Mouse (Mus musculus) kidney, postnatal 14 days (tissue): ENCODE measurements around the gene Rps6kb2.

Experiments used
- DNase-seq: peaks from one replicate; pipeline ENCODE4 v3.0.0; 2022; ENCODE audit warnings: mixed read lengths

The Rps6kb2 gene

DNA sequence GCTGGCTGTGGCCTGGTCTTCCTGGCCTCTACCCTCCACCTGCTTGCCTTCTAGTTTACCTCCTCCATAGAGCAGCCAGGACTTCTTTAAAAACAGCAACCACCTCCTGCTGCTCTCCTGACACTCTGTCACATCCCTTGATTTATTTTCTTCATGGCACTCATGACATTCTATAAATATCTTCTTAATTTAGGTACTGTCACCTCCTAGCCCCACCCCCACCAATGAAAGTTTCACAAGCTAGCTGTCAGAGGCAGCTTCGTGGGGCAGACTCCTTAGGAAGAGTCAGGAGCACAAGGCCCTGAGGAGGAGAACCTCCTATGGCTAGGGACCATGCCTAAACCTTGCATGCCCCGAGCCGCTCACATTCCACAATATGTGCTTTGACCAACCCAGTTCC lies 24.1 kb upstream of the Rps6kb2 start:
- DNase-seq, result no peak

GRCm38 (mm10) chr19:4184976-4185975 lies 22.1 kb upstream of the Rps6kb2 start:
- no peak for DNase-seq

GRCm38 (mm10) chr19:4183689-4184088 lies 20.5 kb upstream of the Rps6kb2 start:
- DNase-seq, result no peak

DNA sequence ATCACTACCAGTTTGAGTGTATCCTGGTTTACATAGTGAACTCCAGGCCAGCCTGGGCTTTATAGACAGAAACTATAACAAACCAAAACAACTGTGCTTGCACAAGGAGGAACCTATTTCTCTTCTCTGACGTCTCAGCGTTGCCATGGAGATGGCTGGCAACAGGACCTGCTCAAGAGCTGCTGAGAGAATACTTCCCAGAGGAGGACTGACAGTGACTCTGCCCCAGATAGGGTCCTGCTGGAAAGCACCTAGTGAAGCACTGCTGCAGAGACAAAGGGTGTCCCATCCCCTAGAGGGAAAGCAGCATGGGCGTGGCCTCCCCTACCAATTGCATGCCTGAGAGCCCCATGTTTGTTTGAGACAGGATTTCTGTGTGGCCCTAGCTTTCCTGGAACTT lies 18.7 kb upstream of the Rps6kb2 start:
- DNase-seq, result peak; percentile 54

DNA sequence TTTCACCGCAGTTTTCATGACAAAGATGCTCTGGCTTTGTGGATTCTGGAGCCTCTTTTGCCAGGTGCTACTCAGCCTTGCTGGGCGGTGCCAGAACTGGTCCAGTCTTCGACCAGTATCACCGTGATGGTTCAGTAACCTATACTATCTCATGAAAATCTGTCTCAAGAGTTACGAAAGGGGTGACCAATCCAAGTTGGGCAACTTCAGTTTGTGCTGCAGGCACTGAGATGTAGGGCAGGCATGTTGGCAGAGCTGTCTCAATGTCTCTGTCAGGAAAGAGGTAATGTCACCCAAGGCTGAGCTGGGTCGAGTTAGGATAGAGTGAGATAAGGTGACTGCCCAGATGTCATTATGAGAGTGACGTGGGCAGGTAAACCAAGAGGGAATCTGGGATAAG lies 17.3 kb upstream of the Rps6kb2 start:
- DNase-seq, result no peak

DNA sequence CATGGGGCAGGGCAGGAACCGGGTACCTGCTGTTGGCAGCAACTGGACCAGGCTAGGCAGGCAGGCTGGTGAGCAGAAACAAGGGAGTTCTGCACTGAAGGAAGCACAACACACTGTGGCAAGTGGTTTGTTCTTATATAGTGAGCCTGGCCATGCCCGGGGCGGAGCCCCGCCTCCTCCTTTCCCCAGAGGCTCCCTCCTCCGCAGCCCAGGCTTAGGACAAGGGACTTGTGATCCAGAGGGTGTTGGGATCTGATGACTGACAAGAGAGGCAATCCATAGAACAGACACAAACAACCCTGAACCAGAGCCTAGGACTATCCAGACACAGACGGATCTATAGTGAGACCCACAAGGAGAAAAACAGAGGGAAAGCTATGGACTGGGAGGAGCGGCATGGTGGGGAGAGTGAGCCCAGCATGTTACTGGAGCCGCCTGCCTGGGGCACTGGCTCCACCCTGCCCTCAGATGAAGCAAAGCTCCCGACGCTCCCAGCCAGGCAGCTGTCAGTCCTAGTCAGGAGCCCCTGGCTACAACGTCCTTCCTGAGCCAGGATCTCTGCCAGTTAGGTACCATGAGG lies 12.3 kb upstream of the Rps6kb2 start, which contains the start of gene Carns1:
Gene Carns1 (minus strand): TSS at position 112 of the 580 bp plus-strand sequence.
- DNase-seq, result no peak

DNA sequence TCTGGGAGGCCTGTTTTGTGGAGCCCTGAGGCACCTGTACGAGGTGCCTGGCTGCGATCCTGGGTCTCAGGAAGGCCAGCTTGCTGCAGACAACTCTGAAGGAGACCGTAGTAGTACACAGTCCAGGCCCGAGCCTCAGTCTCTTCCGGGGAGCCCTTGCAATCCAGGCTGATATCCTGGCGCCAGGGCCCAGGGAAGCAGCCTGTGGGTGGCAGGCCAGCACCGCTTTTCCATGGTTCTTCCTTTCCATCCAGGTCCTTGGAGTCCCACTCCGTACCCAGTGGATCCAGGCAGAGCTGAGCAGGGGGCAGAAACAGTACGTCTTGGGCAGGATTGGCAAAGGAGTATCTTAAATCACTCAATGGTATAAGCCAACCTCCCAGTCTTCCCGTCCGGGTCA lies 9.8 kb upstream of the Rps6kb2 start:
- DNase-seq, result no peak

DNA sequence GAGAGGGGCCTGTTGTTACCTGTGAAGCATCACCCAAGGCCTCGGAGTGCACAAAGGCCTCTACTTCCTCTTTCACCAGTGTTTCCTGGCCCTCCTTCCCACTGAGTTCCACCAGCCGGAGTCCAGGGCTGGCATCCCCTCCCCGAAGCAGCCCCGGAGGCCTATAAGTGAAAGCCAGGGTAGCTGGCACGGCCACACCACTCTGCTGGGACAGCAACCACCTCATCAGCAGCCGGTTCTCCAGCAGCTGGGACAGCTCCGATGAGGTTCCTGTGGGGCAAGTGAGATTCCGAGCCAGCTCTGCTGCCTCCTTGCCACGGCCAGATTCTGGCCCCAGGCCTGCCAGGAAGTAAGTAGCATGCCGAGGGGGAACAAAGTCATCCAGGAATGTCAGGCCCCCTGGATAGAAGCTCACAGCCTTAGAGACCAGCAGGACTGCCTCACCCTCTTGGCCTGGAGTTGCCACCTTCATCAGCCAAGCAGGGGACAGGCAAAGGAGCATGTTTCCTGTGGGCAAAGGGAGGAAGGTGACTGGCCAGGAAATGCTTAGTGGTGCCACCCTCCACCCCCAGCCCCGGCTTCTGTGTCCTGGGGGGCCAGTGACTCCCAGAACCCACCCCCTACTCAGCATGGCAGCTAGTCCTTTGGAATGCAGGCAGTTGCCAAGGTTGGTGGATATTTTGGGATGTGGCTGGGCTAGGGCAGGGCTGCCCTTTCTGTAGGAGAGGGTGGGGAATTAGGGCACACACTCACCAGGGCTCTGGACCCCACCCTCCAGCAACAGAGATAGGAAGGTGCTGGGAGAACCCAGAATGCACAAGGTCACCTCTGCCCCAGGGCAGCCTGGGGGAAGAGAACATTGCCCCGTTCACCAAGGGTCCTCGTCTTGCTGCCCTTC lies 8.5 kb upstream of the Rps6kb2 start:
- DNase-seq, result no peak

DNA sequence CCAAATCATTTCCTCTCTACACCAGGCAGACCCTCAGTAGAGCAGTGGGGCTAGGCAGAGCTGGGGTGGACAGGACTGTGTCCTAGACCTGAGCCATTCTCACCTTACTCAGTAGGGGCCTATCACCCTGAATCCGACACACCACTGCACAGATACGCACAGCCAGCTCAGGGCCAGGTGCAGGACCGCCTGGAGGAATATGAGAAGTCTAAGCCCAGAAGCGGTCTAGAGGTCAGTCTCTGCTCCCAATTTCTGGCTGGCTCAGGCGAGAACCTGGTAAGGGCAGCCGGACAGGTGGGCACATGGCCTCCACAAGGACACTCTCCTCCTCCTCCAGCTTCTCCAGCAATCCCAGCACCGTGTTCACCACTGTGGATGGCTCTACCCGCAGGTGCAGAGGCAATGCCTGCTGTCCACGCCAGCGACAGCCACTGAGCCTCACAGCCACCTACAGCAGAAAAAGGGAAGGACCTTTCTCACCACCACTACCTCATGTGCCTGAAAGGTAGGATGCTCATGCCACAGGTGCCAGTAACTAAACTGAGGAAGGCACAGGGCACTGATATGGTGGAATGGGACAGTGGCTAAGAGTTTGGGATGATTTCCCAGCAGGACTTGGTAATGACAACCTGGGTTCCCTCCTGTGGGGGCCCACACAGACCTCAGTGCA lies 7.7 kb upstream of the Rps6kb2 start:
- DNase-seq, result no peak

DNA sequence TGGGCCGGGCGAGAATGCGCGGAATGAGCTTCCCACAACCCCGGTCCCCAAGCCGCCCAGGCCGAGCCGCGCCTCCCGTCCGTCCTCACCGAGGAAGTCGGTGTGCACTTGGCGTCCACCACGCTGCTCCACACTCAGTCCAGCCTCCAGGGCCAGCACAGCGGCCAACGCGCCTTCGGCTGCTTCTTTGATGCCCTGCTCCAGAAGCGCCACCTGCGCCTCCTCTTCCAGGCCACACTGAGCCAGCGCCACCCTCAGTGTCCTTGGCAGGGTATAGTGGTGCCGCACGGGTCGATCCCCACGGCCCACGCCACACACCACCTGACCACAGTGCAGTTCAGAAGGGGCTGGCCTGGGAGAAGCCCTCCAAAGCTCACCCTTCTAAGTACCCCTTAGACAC lies 6.7 kb upstream of the Rps6kb2 start:
- no peak for DNase-seq

DNA sequence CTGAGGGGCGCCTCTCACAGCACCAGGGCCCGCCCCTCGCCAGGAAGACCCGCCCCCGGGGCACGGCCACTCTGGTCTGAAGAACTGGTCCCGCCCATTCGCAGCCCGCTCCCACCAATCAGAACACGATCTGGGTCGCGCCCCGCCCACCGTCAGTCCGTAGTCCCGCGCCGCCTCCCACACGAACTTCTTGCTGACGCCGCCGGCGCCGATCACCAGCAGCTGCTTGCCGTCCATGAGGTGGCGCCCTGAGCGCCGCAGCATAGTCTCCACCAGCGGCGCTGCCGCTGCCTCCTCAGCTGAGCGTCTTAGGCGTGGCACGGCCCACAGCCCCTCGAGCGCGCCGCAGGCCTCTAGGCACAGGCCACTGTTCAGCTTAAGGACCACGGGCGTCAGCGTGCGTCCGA lies 6.2 kb upstream of the Rps6kb2 start:
- DNase-seq, result peak; percentile 100

GRCm38 (mm10) chr19:4166678-4167476 lies 3.7 kb upstream of the Rps6kb2 start:
- DNase-seq, result no peak

DNA sequence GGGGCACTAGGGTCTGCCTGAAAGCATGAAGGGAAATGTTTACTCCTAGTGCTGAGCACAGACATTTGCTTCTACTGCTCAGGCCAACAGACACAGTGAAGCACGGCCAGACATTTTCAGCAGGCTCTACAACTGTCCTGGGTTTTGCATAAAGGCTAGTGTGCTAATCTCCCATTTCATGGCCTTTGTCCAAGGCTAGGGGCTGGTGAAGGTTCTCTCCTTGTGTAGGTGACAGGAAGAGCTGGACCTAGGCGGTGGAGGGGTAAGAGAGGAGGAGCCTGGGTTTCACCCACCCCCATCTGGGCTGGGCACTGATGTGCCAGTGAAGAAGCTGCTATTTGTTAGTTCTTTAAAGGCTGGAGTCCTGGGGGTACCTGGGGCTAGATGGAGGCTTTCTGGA lies 1.6 kb upstream of the Rps6kb2 start:
- DNase-seq, result no peak

DNA sequence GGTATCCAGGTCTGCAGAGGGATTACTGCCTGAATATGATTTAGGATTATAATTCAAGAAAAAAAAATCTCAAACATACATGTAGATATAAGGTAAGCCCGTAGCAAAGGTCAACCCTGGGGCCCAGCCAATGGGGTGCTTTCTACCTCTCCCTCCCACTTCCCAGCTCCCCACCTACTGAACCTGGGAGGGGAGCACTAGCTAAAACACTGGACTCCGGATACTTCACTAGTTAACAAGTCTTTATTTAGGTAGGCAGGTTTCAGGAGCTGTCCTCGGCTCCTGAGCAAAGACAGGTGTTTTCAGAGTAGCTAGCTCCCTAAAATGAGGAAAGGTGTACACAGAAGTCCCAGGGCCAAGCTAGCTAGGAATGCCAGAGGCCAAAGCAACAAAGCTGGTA lies 946 bp upstream of the Rps6kb2 start:
- no peak for DNase-seq

DNA sequence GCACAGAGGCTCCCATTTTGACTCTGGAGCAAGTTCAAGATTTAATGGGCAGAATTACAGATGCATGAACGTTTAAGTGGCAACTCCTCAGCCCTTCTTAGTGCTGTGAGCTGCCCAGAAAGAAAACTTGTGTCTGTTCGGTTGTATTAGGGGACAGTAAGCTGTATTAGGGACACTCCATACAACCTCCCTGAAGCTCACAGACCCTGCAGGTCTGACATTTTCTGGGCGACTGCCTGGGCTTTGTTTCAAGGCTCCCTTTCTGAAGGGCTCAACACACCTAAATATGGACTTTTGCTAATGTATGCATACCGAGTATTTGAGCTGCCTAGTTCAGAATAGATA lies 361 bp upstream of the Rps6kb2 start:
- no peak for DNase-seq

- DNase-seq, result no peak
Observed at GRCm38 (mm10) chr19:4159049-4159448, 4.1 kb downstream of the Rps6kb2 start.

DNA sequence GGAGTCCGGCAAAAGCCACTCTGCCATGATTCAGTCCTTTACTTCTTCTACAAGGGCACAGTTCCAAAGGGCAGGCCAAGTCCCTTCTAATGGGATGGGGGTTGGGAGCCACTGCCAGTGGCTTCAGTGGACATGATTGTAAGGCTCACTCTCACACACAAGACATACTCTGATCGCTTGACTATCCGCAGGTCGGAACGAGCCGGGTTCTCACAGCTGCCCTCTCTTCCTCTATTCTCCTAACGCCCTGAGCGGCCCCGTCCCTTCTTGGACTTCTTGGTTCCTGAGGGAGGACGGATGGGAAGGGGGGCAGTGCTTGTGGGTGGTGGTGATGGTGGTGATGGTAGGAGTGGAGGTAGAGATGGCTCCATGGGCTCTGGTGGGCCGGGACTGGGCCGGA lies 6.4 kb downstream of the Rps6kb2 start:
- DNase-seq, result no peak

GRCm38 (mm10) chr19:4156073-4156579 lies 7.0 kb downstream of the Rps6kb2 start:
- no peak for DNase-seq

DNA sequence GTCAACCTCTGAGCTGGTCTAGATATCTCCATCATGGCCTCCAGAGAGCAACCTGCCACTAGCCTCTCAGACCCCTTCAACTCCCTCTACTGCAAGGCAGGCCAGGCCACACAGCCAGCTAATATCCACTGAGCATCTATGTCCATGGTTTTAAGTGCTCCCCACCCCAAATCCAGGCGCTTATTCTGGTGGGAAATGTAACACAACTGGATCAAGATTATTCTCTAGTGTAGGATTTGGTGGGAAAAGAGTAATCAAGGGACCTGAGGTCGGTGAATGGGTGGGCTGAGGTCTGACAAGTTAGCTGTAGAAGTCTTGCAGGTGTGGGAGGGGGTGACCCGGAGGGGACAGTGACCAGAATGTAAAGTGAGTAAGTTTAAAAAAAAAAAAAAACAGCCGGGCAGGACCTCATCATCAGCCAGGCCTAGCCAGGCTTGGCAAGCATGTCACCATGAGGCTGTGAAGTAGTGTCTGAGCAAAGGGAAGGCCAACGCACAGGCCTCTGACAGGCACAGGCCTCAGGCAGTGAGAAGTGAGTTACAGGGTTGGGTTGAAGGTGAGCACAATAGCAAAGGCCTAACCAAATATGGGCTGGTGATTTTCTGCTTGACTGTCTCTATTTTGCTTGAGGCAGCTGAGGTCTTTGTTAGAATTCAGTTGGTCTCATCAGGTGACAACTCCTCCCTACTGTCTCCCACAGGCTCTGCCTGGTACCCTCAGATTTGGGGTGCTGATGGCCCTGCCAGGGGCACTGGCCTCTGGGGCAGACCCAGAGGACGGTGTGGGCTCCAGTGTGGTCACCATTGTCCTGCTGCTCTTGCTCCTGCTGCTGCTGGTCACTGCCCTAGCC lies 7.7 kb downstream of the Rps6kb2 start:
- DNase-seq, result no peak

DNA sequence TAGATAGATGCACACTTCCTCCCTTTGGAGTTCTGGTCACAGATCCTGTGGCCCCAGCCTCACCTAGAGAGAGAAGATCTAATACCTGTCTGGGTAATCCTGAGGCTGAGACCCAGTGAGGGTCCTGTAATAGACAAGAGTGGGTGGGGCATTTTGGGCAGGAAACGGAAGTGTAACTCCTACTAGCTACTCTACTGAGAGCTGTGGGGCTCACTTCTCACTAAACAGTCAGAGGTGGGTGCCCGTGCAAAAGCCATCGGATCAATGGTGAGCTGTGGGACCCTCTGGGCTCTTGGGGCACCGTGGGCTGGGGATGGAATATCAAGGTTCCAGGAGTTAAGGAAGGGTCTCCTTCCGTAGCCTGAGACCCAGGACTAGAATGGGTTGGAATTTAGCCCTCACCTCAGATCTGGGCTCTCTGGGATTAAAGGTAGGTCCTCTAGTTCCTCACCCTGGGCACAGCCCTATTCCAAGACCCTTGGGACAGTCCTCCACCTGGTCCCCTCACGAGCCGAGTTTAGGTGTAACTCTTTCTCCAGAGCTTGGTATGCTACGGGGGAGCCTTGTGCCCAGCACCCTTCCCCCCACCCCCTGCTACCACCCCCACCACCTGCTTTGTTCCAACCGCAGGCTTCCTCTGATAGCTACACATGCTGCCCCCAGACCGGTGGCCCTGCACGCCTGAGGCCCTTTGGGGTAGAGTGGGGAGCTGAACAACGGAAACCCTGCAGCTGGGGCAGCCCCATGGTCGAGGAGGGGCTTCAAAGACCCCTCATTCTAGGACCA lies 8.5 kb downstream of the Rps6kb2 start:
- DNase-seq, result no peak
